Mouse (Mus musculus) heart, adult 2 months (tissue): ENCODE results near the gene Gtf2f1. TPM values are rescaled to one million over a fixed set of nuclear protein-coding genes. Genes with fewer than 3 reads are reported as not detected.

ENCODE experiments used
- DNase-seq, 2 experiments: peaks; one replicate each; pipeline ENCODE4 v3.0.0; 2021
- H3K27ac ChIP-seq: fragments of 200-600 bp; 2 replicates; pipeline ENCODE4 v1.8.1; 2022
- H3K27me3 ChIP-seq: fragments of 200-500 bp; 2 replicates; pipeline ENCODE4 v1.6.1; 2012; ENCODE audit warnings: mild to moderate bottlenecking, low read length, inconsistent platforms, mixed read lengths; ENCODE audit not compliant: control insufficient read depth, insufficient read depth
- H3K36me3 ChIP-seq: fragments of 200-500 bp; 2 replicates; pipeline ENCODE4 v1.6.1; 2012; ENCODE audit warnings: low read length, inconsistent platforms; ENCODE audit not compliant: control insufficient read depth, insufficient read depth
- H3K4me1 ChIP-seq: fragments of 200-500 bp; 2 replicates; pipeline ENCODE4 v1.6.1; 2011; ENCODE audit warnings: low read length; ENCODE audit not compliant: control insufficient read depth, insufficient read depth
- H3K4me3 ChIP-seq: fragments of 200-600 bp; 2 replicates; pipeline ENCODE4 v1.8.1; 2022
- H3K79me2 ChIP-seq: fragments of 200-500 bp; replicated peaks from 2 replicates; pipeline ENCODE4 v1.6.1; 2012; ENCODE audit warnings: mild to moderate bottlenecking, inconsistent platforms, low read length, moderate library complexity, mixed read lengths; ENCODE audit not compliant: control insufficient read depth, insufficient read depth
- H3K9ac ChIP-seq: fragments of 200-500 bp; 2 replicates; pipeline ENCODE4 v1.6.1; 2012; ENCODE audit warnings: low read depth, mild to moderate bottlenecking, control low read depth, inconsistent platforms, low read length, mixed read lengths
- CTCF ChIP-seq: fragments of 200-600 bp; IDR thresholded peaks from 2 replicates; pipeline ENCODE4 v1.8.1; 2022; ENCODE audit warnings: antibody characterized with exemption, mild to moderate bottlenecking, moderate library complexity
- EP300 ChIP-seq: fragments of 200-500 bp; IDR thresholded peaks from 2 replicates; pipeline ENCODE4 v1.6.1; 2011; ENCODE audit warnings: low read depth, low read length, control low read depth; ENCODE audit not compliant: insufficient read depth
- POLR2A ChIP-seq: fragments of 200-500 bp; IDR thresholded peaks from 2 replicates; pipeline ENCODE4 v1.6.1; 2011; ENCODE audit warnings: mild to moderate bottlenecking, low read depth, low read length, control low read depth; ENCODE audit not compliant: insufficient read depth
- WGBS: fragments of 180-500 bp; shearing (Covaris S2); methylation state at CpG from one replicate; pipeline ENCODE4 v1.1.7; 2018; 5-methylcytosine and 5-hydroxymethylcytosine counted together
- intact Hi-C: fragments of 180-260 bp; cut with DNase I; formaldehyde crosslinking; loops from one replicate; pipeline ENCODE4 v1.15.1; 2025
- polyA plus RNA-seq: library from polyadenylated mRNA; depleted of rRNA; stranded (reverse); fragments of >200 nt; gene quantifications from 2 replicates; pipeline ENCODE4 v1.2.3, GENCODE M21; 2012
- total RNA-seq, 2 experiments: library from RNA; stranded (reverse); gene quantifications; 2 replicates each; pipeline ENCODE4 v1.2.3; 2021

The Gtf2f1 gene
- total and polyA plus RNA-seq, 3 experiments = 12.3 to 20.7 (median 20.7) TPM

- TF ChIP-seq CTCF (no peak), POLR2A (no peak), EP300 (no peak)
- H3K4me1 ChIP-seq = peaks cover 2% of the 10 kb centered on the region
- no peak overlapping the region for H3K4me3 ChIP-seq
- no peak overlapping the region for H3K9ac ChIP-seq
- WGBS = 68% methylated on average over 3 of the region's 3 CpGs
- no peak for DNase-seq
- H3K27me3 ChIP-seq = no peaks in the 10 kb centered on the region
- H3K36me3 ChIP-seq = no peaks in the 10 kb centered on the region
- no peak overlapping the region for H3K27ac ChIP-seq
- 0 out of 2 replicates have a peak, but pooled peaks cover 3% of the 10 kb centered on the region for H3K79me2 ChIP-seq
- intact Hi-C loops = no loop called here
These were observed 25.4 kb downstream of the Gtf2f1 start for GRCm38 (mm10) chr17:56985656-56986055.

GRCm38 (mm10) chr17:56984886-56985285 is 26.2 kb downstream of the Gtf2f1 start:
- H3K9ac ChIP-seq = no peak overlapping the region

GRCm38 (mm10) chr17:56982013-56982412 is 29.1 kb downstream of the Gtf2f1 start, which contains the start of gene Acer1:
TSS of gene Acer1 (minus strand) at chr17:56982126.
- Histone ChIP-seq H3K4me1 (no peaks in the 10 kb centered on the region), H3K27ac (no peak within 1 kb of the TSS), H3K9ac (no peak within 1 kb of the TSS), H3K27me3 (no peaks in the 10 kb centered on the region), H3K36me3 (no peaks in the 10 kb centered on the region), H3K79me2 (no peaks in the 10 kb centered on the region), H3K4me3 (no peak within 1 kb of the TSS)
- intact Hi-C loops = no loop called here
- whole genome bisulfite sequencing = 72% methylated on average over 5 of the region's 5 CpGs
- TF ChIP-seq CTCF (no peak), EP300 (no peak), POLR2A (no peak)
- DNase-seq = peak in 1 of 2 experiments; percentile 14

More at GRCm38 (mm10) chr17:56984886-56985285, 26.2 kb downstream of the Gtf2f1 start:
- Histone ChIP-seq H3K36me3 (no peaks in the 10 kb centered on the region), H3K4me3 (no peak overlapping the region), H3K4me1 (peaks cover 2% of the 10 kb centered on the region), H3K27me3 (no peaks in the 10 kb centered on the region), H3K79me2 (no peaks in the 10 kb centered on the region), H3K27ac (no peak overlapping the region)
- WGBS = 80% methylated on average over 9 of the region's 9 CpGs
- intact Hi-C loops = no loop called here
- DNase-seq = peak in 1 of 2 experiments; percentile 7
- no peak for TF ChIP-seq CTCF
- no peak for TF ChIP-seq EP300
- TF ChIP-seq POLR2A = no peak

DNA sequence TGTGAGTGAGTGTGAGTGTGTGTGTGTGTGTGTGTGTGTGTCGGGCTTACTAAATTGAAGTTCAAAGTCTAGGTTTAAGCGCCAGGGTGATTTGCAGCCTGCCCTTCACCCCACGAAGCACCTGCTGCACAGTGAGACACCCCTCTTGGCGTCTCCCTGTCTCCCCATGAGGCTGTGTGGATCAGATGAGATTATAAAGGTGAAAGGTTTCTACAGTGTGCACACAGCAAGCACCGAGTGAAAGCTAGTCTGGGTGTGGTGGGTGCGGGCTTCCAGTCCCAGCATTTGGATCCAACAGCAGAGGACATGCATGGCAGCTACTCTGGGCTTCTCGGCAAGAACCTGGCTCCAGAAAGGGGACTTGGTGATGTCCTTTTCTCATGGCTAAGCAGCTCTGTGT is 30.0 kb downstream of the Gtf2f1 start:
- no peaks in the 10 kb centered on the region for H3K79me2 ChIP-seq
- H3K4me1 ChIP-seq = no peaks in the 10 kb centered on the region
- H3K27me3 ChIP-seq = no peaks in the 10 kb centered on the region
- WGBS = 77% methylated on average over 7 of the region's 7 CpGs
- TF ChIP-seq CTCF (no peak), POLR2A (no peak), EP300 (no peak)
- H3K36me3 ChIP-seq = no peaks in the 10 kb centered on the region
- no peak overlapping the region for H3K27ac ChIP-seq
- DNase-seq = peak in 1 of 2 experiments; percentile 2
- no peak overlapping the region for H3K9ac ChIP-seq
- H3K4me3 ChIP-seq = no peak overlapping the region
- intact Hi-C loops = no loop called here

GRCm38 (mm10) chr17:56979524-56979923 is 31.6 kb downstream of the Gtf2f1 start:
- H3K79me2 ChIP-seq = no peaks in the 10 kb centered on the region
- intact Hi-C loops = no loop called here
- no peak overlapping the region for H3K4me3 ChIP-seq
- no peak overlapping the region for H3K27ac ChIP-seq
- H3K27me3 ChIP-seq = no peaks in the 10 kb centered on the region
- H3K4me1 ChIP-seq = no peaks in the 10 kb centered on the region
- H3K9ac ChIP-seq = no peak overlapping the region
- no peak for DNase-seq
- 50% methylated on average over 5 of the region's 8 CpGs for WGBS
- H3K36me3 ChIP-seq = no peaks in the 10 kb centered on the region
- TF ChIP-seq EP300 = no peak
- no peak for TF ChIP-seq POLR2A
- TF ChIP-seq CTCF = no peak

- peak in 1 of 2 experiments; percentile 8 for DNase-seq
- H3K79me2 ChIP-seq = no peaks in the 10 kb centered on the region
- no peak overlapping the region for H3K27ac ChIP-seq
- 63% methylated on average over 8 of the region's 8 CpGs for WGBS
- H3K36me3 ChIP-seq = no peaks in the 10 kb centered on the region
- TF ChIP-seq CTCF = no peak
- no peak for TF ChIP-seq EP300
- TF ChIP-seq POLR2A = no peak
- H3K4me1 ChIP-seq = no peaks in the 10 kb centered on the region
- no peaks in the 10 kb centered on the region for H3K27me3 ChIP-seq
- no peak overlapping the region for H3K9ac ChIP-seq
- intact Hi-C loops = no loop called here
- no peak overlapping the region for H3K4me3 ChIP-seq
These were observed 34.3 kb downstream of the Gtf2f1 start for GRCm38 (mm10) chr17:56976531-56977390.
